Mouse (Mus musculus) forebrain, postnatal 0 days (tissue): ENCODE measurements at regions not wholly inside any gene's neighbourhood (a gene's known extent, or its start where the extent isn't known, plus 50 kb on each side); places are given as distances from the start of the nearest gene placed in this dataset.

Experiments used
- ATAC-seq: fragments of 200-750 bp; cut with Nextera tagmentation; 2 replicates; pipeline ENCODE4 v1.8.0; 2017; ENCODE audit warnings: mild to moderate bottlenecking, moderate library complexity
- DNase-seq: peaks from one replicate; pipeline ENCODE4 v3.0.0-alpha.2; 2015
- H3K27ac ChIP-seq: fragments of 300-500 bp; sonication (generic); 2 replicates; pipeline ENCODE4 v1.5.1; 2014; ENCODE audit warnings: low read depth, mild to moderate bottlenecking, antibody characterized with exemption, low read length, moderate library complexity, mixed read lengths
- H3K27me3 ChIP-seq: fragments of 300-500 bp; sonication (generic); 2 replicates; pipeline ENCODE4 v1.6.1; 2014; ENCODE audit warnings: mild to moderate bottlenecking, low read length, mixed read lengths; ENCODE audit not compliant: insufficient read depth
- H3K36me3 ChIP-seq: fragments of 300-500 bp; sonication (generic); 2 replicates; pipeline ENCODE4 v1.6.1; 2014; ENCODE audit warnings: mild to moderate bottlenecking, moderate library complexity; ENCODE audit not compliant: insufficient read depth
- H3K4me1 ChIP-seq: fragments of 300-500 bp; sonication (generic); 2 replicates; pipeline ENCODE4 v1.6.1; 2014; ENCODE audit warnings: antibody characterized with exemption; ENCODE audit not compliant: insufficient read depth
- H3K4me2 ChIP-seq: fragments of 300-500 bp; sonication (generic); 2 replicates; pipeline ENCODE4 v1.6.1; 2014; ENCODE audit warnings: low read depth, mild to moderate bottlenecking, moderate library complexity
- H3K4me3 ChIP-seq: fragments of 300-500 bp; sonication (generic); 2 replicates; pipeline ENCODE4 v1.5.1; 2014; ENCODE audit warnings: low read depth, low read length, mixed read lengths
- H3K9ac ChIP-seq: fragments of 300-500 bp; sonication (generic); 2 replicates; pipeline ENCODE4 v1.6.1; 2014; ENCODE audit warnings: mild to moderate bottlenecking
- H3K9me3 ChIP-seq: fragments of 300-500 bp; sonication (generic); 2 replicates; pipeline ENCODE4 v1.6.1; 2016; ENCODE audit warnings: low read length
- CTCF ChIP-seq: sonication (generic); IDR thresholded peaks from 2 replicates; pipeline ENCODE4 v1.5.1; 2016; ENCODE audit warnings: antibody characterized with exemption, control low read depth, low read depth
- WGBS: fragments of 180-500 bp; shearing (Covaris S2); extraction: QIAGEN DNeasy Blood & Tissue Kit; methylation state at CpG from one replicate; pipeline ENCODE4 v1.1.7; 2014; 5-methylcytosine and 5-hydroxymethylcytosine counted together

DNA sequence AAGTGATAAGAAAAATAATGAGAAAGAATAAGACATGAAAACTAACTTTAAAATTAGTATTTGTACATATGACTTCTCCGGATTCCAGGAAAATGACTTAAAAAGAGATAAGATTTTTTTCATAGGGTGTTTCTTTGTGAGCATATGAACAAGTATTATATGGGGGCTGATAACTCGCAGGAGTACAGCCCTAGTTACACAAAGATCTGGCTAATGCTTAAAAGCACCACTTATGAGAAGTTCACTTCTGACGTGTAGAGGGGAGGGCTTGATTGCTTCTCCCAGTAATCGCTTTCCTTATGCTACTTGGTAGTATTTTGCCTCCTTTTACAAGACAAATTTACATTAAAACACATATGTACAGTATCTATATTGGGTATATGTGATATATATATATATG, 72.3 kb upstream of the Cxadr start:
- WGBS = 90% methylated on average over 4 of the region's 4 CpGs
- H3K27me3 ChIP-seq = no peaks in the 10 kb centered on the region
- no peaks in the 10 kb centered on the region for H3K36me3 ChIP-seq
- H3K4me3 ChIP-seq = no peak overlapping the region
- H3K9me3 ChIP-seq = no peaks in the 10 kb centered on the region
- TF ChIP-seq CTCF = no peak
- H3K27ac ChIP-seq = no peak overlapping the region
- DNase-seq (no peak), ATAC-seq (no peak)
- H3K9ac ChIP-seq = no peak overlapping the region
- H3K4me1 ChIP-seq = no peaks in the 10 kb centered on the region
- H3K4me2 ChIP-seq = no peak overlapping the region

DNA sequence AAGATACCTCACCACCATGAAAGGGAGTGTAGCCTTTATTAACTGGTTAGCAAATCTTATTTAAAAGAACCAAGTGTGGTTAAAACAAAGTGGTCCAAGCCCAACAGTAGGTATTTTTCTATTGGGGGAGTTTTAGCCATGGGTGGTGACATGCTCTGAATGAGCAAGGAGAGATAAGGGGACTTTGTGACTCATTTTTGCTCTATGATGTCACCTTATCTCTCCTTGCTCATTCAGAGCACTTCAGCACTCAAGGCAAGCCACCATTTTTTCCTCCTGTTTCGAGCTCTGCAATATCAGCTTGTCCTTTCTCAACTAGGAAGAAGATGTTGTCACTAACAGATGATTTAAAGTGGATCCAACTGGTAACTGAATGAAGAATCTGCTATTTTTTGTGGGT, 78.9 kb upstream of the Cxadr start:
- Histone ChIP-seq H3K4me1 (no peaks in the 10 kb centered on the region), H3K4me3 (no peak overlapping the region), H3K27ac (no peak overlapping the region), H3K9ac (no peak overlapping the region), H3K27me3 (no peaks in the 10 kb centered on the region), H3K4me2 (no peak overlapping the region), H3K36me3 (no peaks in the 10 kb centered on the region), H3K9me3 (no peaks in the 10 kb centered on the region)
- TF ChIP-seq CTCF = no peak
- 72% methylated on average over 1 of the region's 1 CpGs for WGBS
- ATAC-seq (no peak), DNase-seq (no peak)

DNA sequence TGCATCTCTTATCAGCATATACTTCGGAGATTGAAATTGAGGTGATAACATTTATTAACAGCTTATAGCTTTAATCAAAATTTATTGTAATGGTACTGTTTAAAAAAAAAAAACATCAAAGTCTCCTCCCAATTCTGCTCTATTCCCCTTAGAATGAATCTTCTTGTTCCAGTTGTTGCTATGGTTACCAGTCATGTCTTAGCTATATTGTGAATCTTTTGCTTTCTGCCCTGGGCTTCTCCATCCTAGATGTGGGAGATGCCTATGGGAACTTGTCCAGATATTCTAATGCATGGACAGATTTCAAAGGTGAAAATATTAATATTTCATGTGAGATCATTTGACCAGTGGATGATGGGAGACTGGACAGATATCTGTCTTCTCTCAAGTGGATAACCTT, 79.5 kb upstream of the Cxadr start:
- Histone ChIP-seq H3K27me3 (no peaks in the 10 kb centered on the region), H3K4me1 (no peaks in the 10 kb centered on the region), H3K4me3 (no peak overlapping the region), H3K9me3 (no peaks in the 10 kb centered on the region), H3K27ac (no peak overlapping the region), H3K4me2 (no peak overlapping the region), H3K36me3 (no peaks in the 10 kb centered on the region), H3K9ac (no peak overlapping the region)
- 85% methylated on average over 1 of the region's 1 CpGs for WGBS
- ATAC-seq (peak; percentile 71; the same call in 1 of the 2 replicates), DNase-seq (peak; percentile 23)
- TF ChIP-seq CTCF = no peak

DNA sequence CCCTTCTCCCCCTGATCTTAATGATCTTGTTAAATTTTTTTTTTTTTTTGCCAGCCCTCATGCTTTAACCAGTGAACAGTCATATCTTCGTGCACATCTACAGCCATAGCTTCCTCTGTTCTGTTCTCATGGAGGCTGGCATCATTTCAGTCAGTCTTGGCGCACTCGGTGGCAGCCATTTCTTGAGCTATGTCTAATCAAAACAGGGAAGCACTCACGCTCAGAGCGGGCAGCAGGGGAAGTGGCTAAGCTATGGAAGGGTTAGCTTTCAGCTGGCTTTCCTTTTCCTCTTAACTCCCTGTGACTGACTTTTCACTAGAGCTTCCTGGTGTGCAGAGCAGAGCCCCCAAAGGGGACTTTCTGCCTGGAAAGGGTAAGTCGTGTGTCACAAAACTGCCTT, 83.7 kb upstream of the Cxadr start:
- Histone ChIP-seq H3K27me3 (no peaks in the 10 kb centered on the region), H3K9ac (no peak overlapping the region), H3K4me1 (no peaks in the 10 kb centered on the region), H3K9me3 (no peaks in the 10 kb centered on the region), H3K4me3 (no peak overlapping the region), H3K4me2 (peak overlapping the region; percentile 18), H3K36me3 (no peaks in the 10 kb centered on the region), H3K27ac (0 out of 2 replicates have a peak overlapping the region, but pooled peaks have one; percentile 40)
- ATAC-seq = peak; percentile 55
- TF ChIP-seq CTCF = no peak
- DNase-seq = peak; percentile 62
- WGBS = 18% methylated on average over 6 of the region's 6 CpGs

DNA sequence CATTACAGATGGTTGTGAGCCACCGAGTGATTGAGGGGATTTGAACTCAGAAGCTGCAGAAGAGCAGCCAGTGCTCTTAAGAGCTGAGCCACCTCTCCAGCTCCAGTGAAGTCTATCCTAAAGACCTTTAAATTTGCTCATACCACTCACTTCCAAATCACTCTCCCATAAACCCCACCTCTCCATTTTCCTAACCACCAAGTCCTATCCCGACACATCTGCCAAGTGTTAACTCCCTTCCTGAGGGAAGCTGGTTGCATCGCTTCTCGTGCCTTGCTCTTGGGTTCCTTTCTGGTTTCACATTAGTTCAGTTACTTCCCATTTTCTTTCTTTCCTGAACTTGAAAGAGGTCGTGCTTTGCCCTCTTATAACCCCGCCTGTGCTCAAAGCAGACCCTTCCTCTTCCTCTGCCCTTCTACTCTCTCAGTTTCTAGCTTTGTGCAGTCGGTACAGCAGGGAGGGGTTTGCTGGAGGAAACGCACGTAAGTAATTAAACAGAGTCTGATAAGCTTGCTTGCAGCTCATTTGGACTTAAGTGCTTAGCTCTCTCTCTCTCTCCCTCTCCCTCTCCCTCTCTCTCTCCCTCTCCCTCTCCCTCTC, 84.4 kb upstream of the Cxadr start:
- no peaks in the 10 kb centered on the region for H3K36me3 ChIP-seq
- DNase-seq = no peak
- H3K4me1 ChIP-seq = no peaks in the 10 kb centered on the region
- no peak overlapping the region for H3K4me2 ChIP-seq
- no peak overlapping the region for H3K27ac ChIP-seq
- H3K9ac ChIP-seq = no peak overlapping the region
- no peak overlapping the region for H3K4me3 ChIP-seq
- ATAC-seq = no peak
- WGBS = 39% methylated on average over 9 of the region's 9 CpGs
- no peaks in the 10 kb centered on the region for H3K9me3 ChIP-seq
- no peak for TF ChIP-seq CTCF
- no peaks in the 10 kb centered on the region for H3K27me3 ChIP-seq

DNA sequence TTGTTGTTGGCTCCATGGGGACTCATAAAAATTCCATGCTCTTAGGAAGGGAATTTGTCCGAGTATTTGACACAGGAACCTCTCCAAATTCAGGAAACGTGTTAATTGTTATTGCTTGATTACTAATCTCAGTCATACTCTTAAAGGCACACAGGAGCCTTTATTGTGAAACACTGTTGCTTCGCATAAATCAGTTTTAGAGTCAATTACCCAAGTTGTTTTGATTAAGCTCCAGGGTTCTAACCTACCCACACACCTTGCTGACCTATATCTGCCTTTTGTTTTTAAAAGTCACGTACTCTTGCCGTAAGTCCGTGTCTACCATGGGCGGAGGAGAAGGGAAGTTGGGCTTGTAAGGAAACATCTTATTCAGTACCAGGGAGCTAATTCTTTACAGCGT, 89.6 kb upstream of the Cxadr start:
- Histone ChIP-seq H3K4me2 (no peak overlapping the region), H3K4me3 (no peak overlapping the region), H3K4me1 (no peaks in the 10 kb centered on the region), H3K27me3 (no peaks in the 10 kb centered on the region), H3K9me3 (no peaks in the 10 kb centered on the region), H3K36me3 (no peaks in the 10 kb centered on the region), H3K9ac (no peak overlapping the region), H3K27ac (no peak overlapping the region)
- 77% methylated on average over 8 of the region's 8 CpGs for WGBS
- ATAC-seq (no peak), DNase-seq (no peak)
- no peak for TF ChIP-seq CTCF

DNA sequence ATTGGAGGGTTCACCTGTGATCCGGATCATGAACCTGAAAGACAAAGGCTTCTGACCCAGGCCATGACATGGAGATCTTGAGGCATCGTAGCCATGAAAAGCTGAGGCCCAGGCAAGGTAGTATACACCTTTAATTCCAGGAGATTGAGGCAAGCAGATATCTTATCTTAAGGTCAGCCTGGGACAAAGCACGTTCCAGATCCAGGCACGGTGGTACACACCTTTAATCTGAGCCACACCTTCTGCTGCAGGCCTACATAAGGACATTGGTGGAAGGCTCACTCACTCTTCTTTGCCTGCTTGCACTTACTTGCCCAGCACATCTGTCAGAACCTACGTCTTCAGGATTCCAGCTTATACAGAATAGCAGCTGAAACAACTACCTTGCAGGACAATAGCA, 93.0 kb upstream of the Cxadr start:
- no peak overlapping the region for H3K27ac ChIP-seq
- H3K4me3 ChIP-seq = no peak overlapping the region
- no peak overlapping the region for H3K4me2 ChIP-seq
- H3K9ac ChIP-seq = no peak overlapping the region
- H3K9me3 ChIP-seq = no peaks in the 10 kb centered on the region
- ATAC-seq = no peak
- H3K27me3 ChIP-seq = no peaks in the 10 kb centered on the region
- 93% methylated on average over 5 of the region's 5 CpGs for WGBS
- no peaks in the 10 kb centered on the region for H3K36me3 ChIP-seq
- TF ChIP-seq CTCF = no peak
- DNase-seq = no peak
- no peaks in the 10 kb centered on the region for H3K4me1 ChIP-seq
